Comparison of ENCODE assay signal across 26 mouse cellular contexts in genomic region chr12:98471232-98471631, GRCm38 (mm10).
"Had no signal": no experiment of that assay in that cellular context is flagged by ENCODE, and none has a peak within 500 bp of the region (broad histone marks: within the 10 kb centered on the region; RNA-seq: fewer than 3 reads in every experiment).

No protein-coding gene starts in this region.

- H3K4me2 ChIP-seq: heart, embryonic 11.5 days; heart, embryonic 13.5 days; heart, embryonic 15.5 days; hindbrain, embryonic 13.5 days; hindbrain, embryonic 15.5 days; kidney, embryonic 15.5 days; limb, embryonic 13.5 days; limb, embryonic 15.5 days; liver, embryonic 12.5 days had no signal

- H3K4me1 ChIP-seq: heart, embryonic 13.5 days; heart, embryonic 15.5 days; hindbrain, embryonic 13.5 days; hindbrain, embryonic 15.5 days; kidney, embryonic 15.5 days; limb, embryonic 13.5 days; limb, embryonic 15.5 days; liver, embryonic 12.5 days had no signal

- DNase-seq: gastrocnemius, postnatal 14 days; gastrocnemius, postnatal 36 days; heart, adult 18-20 months; heart, postnatal 14 days; heart, postnatal 36 days; kidney, adult 11 months; kidney, adult 2 months; kidney, adult 9 months; kidney, postnatal 14 days; kidney, postnatal 36 days; layer of hippocampus, adult 9-11 months; layer of hippocampus, postnatal 36 days; left cerebral cortex, postnatal 4 days had no signal

- ATAC-seq: hindbrain, postnatal 0 days; intestine, embryonic 16.5 days; liver, embryonic 12.5 days had no signal

- H3K36me3 ChIP-seq: heart, embryonic 13.5 days; heart, embryonic 15.5 days; hindbrain, embryonic 15.5 days; kidney, embryonic 15.5 days; limb, embryonic 13.5 days; limb, embryonic 15.5 days; liver, embryonic 12.5 days had no signal

- H3K4me3 ChIP-seq: heart, embryonic 13.5 days; heart, embryonic 15.5 days; hindbrain, embryonic 13.5 days; hindbrain, embryonic 15.5 days; kidney, embryonic 15.5 days; limb, embryonic 13.5 days; limb, embryonic 15.5 days; liver, embryonic 12.5 days had no signal

- H3K9me3 ChIP-seq: heart, embryonic 13.5 days; heart, embryonic 15.5 days; hindbrain, embryonic 13.5 days; hindbrain, embryonic 15.5 days; kidney, embryonic 15.5 days; limb, embryonic 13.5 days; limb, embryonic 15.5 days; liver, embryonic 12.5 days had no signal

- H3K9ac ChIP-seq: heart, embryonic 13.5 days; heart, embryonic 15.5 days; hindbrain, embryonic 13.5 days; hindbrain, embryonic 15.5 days; kidney, embryonic 15.5 days; limb, embryonic 13.5 days; limb, embryonic 15.5 days; liver, embryonic 12.5 days; liver, embryonic 14.5 days had no signal

- H3K27ac ChIP-seq: heart, embryonic 13.5 days; heart, embryonic 15.5 days; hindbrain, embryonic 13.5 days; hindbrain, embryonic 15.5 days; hindbrain, postnatal 0 days; kidney, embryonic 15.5 days; kidney, postnatal 0 days; limb, embryonic 13.5 days; limb, embryonic 15.5 days; liver, embryonic 12.5 days; liver, embryonic 14.5 days had no signal

- H3K27me3 ChIP-seq: heart, embryonic 13.5 days; heart, embryonic 15.5 days; hindbrain, embryonic 13.5 days; hindbrain, embryonic 15.5 days; kidney, embryonic 15.5 days; limb, embryonic 13.5 days; limb, embryonic 15.5 days; liver, embryonic 12.5 days had no signal
